Mouse (Mus musculus): Measurements from ENCODE around the gene Gm10322.

Gene Gm10322

DNA sequence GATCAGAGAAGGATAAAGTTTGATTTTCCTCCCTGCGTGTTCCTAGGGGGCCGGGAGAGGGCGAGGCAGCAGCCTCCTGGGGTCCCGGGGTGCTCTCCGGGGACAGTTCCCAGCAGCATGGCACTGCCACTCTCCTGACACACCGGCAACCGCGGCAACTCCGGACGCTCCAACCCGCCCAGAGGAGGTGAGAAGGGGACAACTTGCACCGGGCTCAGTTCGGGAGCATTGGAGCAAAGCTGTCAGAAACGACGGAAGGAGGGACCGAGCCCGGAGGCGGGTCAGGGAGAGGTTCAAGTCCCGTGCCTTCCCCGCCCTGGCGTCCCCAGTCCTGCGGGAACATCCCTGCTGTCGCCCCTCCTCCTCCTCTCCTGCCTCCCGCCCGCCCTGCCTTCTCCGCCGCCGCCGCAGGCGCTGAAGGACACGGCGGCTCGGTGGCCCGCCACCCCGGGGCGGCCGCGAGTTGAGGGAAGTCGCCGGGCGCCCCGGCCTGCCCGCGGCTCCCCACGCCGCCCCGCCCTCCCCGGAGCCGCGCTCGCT lies at the start of gene Gm10322:
Gene Gm10322, plus strand, starts transcription at position 83 of the 540 bp plus-strand sequence.
- peak; percentile 61 for DNase-seq

DNA sequence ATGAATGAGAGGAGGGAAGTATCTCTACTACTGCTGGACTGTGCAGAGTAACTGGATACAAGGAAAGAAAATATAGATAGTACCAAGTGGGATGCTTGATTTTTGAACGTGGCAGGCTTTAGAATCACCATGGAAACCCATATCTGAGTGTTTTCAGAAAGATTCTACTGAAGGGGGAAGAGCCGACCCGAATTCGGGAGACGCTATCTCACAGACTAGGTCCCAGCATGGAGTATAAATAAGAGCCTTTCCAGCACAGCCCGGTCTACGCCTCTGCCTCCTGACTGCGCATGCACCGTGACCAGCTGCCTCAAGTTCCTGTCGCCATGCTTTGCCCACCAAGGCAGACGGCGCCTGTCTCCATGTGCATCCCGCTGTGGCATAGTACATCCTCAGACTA lies 48.9 kb upstream of the Gm10322 start:
- DNase-seq = no peak

DNA sequence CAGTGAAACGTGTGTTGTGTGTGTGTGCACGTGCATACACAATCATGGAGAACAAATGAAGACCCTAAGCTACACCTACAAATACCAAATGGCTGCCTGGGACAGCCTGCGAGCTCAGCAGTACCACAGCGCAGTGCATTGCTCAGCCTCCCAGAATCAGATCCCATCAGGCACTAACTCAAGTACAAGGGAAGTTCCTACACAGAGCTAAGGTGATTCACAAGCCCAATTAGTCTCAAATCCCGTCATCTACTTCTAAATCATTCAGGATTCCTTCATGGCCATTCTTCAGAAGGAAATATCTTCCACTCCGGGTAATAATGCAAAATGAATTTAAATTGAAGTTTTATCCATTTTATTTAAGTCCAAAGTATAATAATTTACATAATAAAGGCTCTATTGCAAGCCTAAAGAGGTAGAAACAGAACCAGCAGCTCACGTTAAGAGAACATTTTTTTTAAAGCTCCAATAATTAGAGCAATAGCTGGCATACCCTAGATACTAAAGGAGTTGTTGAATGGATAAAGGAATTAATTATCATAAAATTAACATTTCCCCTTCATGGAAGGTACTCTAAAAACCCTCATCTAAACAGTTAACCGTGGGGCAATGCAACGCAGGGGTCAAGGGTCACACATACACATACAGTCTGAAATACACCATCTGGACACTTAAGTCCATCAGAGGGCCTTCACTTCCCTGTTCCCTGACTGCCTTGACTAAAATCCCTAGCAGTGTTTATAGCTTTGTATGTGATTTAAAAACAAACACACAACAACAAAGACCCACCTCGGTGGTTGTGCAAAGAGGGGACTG lies 47.0 kb upstream of the Gm10322 start:
- no peak for DNase-seq

DNA sequence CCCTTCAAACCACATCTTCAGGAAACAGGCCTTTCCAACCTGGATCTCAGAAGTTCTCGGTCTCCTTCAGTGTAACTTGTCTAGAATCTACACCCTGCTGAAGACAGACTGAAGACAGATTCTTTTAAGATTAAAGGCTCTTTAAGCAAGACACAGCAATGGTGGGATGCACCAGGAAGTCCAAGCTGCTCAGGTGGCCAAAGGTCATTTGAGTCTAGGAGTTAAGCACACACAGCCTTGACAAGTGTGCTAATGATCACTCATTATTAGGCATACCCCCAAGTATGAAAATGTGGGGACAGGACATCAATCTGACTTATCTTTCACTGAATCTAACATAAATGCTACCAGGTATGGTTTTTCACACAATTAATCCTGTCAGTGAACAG lies 46.4 kb upstream of the Gm10322 start:
- no peak for DNase-seq

DNA sequence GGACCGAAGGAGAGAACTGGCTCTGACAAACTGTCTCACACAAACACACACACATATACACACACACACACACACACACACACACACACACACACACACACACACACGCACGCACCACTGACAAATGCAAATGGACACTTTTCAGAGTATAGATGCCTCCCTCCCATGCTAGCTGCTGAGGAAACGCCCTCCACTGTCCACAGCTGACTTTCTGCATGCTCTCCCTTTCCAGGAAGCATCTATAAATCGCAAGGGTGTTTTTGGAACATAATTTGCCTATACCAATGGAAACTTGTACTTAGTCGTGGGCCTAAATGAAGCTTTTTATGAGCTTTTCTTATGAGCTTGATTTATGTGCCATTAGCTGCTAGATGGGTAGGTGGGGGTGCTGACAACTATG lies 45.5 kb upstream of the Gm10322 start:
- DNase-seq = no peak

DNA sequence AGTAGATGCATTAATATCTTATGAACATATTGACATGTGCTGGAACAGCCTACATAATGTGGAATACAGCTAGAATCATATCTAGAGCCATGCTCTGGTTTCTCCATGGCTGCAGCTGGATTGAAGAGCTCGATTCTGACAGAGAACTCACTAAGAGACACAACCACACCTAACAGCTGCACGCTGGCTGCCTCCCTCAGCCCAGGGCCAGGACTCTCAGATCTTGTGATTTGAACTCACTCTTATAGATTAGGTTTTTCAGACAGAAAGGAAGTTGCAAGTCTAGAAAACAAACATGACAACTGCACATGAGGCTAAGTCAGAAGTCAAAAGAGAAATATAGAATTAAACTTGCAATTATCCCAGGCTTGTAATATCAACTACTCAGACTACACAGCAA lies 45.1 kb upstream of the Gm10322 start:
- DNase-seq = no peak

DNA sequence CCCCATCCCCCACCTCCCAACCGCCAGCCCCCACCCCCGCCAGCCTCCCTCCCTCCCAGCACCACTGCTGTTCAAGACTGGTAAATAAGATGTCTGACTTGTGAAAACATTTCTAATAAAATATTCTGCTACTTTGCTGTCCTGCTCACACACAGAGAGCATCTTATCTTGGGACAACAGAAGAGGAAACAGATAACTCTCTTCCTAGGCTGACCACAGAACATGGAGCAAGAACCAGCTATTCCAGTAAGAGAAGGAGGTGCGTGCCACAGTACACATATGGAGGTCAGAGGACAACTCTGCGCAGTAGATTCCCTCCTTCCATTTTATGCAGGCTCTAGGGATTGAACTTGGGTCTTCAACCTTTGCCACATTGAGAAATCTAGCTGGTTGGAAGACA lies 44.6 kb upstream of the Gm10322 start:
- no peak for DNase-seq

DNA sequence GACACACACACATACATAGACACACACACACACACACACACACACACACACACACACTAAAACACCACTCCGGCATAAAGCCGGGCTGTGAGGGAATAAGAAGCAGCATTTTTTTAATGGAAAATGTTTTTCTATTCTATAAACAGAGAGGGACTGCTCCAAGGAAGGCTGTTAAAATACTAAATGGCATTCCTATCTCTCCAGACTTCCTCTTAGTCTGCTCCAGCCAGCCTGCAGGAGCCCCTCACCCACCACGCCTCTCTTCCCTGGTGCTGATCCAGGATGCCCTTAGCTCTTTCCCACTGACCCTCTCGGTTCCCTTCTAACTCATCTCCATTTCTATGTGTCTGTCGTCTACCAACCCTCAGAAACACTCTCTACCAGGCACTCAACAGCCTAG lies 43.9 kb upstream of the Gm10322 start:
- DNase-seq = no peak

DNA sequence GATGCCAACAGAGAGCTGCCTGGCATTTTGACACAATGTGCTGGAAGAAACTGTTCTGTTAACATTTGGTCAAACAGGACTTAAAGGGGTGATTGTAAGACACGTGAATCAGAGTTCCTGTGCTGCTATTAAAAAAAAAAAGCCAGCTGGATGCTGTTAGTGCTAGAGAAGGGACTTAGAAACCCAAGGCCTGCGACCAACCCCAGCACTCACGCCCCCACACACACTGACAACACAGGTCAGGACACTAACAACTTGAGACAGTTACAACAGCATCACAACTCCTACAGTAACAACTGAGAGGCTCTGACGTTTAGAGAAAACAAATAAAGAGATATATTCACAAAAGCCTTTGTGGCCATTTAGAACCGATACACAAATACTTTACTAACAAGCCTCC lies 39.6 kb upstream of the Gm10322 start:
- no peak for DNase-seq

DNA sequence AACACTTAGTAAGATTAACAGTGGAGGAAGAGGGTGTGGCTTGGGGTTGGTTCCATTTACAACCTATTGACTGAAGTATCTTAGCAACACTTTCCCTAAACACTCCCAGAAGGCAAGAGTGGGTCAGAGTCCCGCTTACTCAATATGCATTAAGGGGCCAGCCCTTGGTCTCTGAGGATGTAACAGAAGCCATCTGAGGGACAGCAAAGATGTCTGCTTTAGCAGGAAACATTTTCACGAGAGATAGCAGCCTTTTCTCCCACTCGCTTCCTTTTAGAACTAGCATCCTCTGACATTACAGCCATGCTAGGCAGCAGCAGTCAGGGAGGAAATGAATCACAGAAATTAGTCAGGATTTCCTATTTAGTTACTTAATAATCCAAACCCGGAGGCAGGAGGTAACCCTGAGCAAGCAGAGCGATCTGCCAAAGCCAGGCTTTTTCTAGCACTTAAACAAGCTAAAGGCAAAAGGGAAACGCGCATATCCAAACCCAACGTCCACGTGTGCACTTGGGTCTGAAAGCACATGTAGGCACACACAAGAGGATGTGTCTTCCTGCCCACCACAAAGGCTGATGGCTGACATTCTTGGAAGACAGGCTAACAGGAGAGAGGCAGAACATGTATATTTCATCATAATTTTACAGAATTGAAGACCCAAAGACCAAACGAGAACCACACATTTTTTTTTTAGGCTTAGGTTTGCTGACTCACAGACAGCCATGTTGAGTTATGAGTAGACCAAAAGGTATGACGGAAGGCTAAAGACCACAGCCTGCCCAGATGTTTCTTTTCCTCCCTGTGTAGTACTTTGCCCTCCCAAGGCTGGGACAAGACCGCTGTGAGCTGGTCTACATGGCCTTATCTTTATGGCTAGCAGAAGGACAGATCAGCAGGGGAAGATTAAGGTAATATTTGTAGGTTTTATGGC lies 37.7 kb upstream of the Gm10322 start:
- no peak for DNase-seq

DNA sequence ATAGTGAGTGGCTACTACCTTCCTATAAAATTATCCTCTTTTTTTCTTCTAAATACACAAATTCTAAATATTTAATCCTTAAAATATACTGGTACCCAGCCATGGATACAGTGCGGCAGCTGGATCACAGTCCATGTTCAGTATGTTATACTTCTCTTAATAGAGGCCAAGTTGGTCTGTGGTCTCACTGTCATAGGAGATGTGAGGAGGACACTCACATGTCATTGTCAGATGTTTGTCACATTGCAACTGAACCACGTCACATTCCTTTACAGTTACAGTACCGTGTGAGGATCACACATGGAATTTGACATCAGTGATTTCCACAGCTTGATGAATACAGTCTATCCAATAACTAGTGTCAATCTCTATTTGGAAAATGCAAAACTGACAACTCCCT lies 36.2 kb upstream of the Gm10322 start:
- no peak for DNase-seq

DNA sequence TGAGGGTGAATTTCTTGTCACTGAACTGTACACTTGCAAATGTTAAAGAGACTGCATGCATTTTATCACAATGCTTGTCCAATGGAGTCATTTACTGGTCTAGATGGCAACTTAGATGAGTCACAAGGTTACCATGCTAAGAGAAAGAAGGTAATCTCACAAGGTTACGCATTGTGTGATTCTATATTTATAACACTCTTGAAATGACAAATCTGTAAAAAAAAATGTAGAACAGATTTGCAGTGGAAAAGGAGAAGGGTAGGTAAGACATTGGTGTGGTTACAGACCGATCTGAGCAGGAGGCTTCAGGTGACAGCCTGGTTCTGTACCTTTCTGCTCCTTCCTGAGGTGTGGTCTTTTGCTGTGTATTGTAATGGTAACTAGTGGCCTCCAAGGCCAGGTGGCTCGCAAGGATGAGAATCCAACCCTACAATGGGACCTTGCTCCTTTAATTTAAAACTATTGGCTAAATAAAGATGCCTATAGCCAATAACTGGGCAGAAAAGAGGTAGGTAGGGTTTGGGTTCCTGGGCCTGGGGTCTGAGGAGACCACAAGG lies 35.2 kb upstream of the Gm10322 start:
- DNase-seq = no peak

DNA sequence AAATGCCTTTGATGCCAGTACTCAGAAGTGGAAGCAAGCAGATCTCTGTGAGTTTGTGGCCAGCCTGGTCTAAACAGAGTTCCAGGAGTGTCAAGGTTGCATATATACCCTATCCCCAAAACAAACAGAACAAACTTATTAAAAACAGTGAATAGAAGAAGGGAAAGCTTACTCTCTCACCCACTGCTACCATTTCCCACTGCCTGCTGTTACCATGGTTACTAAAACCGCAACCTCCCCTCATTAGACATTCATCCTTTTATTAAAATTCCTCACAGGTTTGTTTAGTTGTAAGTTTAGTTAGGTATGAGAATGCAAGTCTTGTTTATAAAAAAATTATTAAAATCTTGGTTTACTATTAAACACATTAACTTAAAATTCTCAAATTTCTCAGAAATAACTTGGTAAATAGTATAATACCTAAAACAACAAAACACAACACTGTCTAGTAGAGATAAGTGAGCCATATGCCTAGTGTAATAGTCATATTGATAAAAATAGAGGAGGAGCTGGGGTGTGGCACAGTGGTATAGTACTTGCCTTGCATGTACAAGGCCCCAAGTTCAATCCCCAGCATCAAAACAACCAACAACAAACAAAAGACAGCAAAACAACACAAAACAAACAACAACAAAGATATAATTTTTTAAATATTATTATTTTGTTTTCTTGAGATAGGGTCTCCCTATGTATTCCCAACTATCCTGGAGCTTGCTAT lies 33.9 kb upstream of the Gm10322 start:
- DNase-seq = no peak

DNA sequence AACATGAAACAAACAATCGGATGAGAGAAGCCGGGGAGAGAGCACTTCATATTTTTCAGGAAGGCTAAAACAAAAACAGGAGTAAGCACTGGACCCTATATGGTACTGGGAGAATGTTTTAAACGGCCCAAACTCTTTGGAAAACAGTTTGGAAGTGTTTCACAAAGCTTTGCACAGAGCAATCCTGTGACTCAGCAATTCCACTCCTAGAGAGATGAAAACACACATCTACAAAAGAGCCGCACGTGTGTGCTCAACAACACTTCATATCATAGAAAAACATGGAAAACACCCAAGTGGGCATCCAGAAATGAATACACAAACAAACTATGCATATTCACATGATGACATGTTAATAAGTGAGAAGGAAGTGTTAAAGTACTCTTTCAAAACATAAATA lies 30.2 kb upstream of the Gm10322 start:
- no peak for DNase-seq

DNA sequence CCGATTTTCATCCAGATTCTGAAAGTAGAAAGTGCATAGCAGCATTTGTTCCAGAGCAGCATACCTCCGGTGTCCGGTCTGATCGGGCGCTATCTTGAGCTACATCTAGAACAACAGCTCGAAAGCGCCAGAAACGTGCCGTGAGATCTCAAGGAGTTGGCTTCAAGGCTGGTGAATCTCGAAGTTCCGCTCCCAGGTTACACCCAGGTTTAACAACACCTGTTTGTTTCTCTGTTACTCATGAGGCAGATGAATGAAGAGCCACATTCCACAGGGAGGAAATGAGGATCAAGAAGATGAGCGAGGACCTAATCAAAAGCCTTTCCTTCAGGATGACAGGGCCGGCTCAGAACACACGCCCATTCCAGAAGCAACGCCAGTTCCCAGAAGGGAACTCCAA lies 29.0 kb upstream of the Gm10322 start:
- no peak for DNase-seq

DNA sequence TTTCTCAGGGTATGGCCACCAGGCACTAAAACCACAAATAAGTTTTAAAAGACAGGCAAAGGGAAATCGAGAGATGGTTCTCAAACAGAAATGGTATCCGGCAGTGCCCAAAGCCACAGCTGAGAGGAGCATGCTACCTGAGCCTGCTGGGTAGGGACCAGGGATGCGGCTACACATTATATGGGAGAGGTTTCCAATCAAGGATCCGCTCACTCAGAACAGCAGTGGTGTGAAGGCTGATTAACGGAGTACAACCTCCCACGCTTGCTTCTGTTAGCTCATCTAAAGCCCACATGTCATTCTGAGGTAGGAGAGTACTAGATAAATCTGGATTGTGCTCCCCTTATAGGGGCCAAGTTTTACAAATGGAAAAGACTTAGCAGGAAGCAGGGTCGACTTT lies 27.7 kb upstream of the Gm10322 start:
- no peak for DNase-seq

DNA sequence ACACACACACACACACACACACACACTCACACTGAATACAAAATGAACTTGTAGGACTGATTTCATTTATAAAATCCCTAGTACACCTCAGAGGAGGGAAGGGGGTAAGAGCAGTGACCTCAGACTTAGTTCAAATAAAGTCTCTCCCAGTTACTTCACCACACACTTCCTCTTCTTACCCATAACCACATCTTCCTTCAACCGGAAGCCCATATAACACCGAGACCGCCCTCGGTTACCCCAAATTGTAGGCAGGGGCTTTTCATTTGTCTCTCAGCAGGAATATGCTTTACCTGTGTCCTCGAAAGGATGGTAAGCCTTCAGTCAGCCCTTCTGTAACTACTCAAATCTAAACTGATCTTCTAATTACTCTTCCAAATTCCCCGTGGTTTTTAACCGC lies 26.4 kb upstream of the Gm10322 start:
- DNase-seq = no peak

DNA sequence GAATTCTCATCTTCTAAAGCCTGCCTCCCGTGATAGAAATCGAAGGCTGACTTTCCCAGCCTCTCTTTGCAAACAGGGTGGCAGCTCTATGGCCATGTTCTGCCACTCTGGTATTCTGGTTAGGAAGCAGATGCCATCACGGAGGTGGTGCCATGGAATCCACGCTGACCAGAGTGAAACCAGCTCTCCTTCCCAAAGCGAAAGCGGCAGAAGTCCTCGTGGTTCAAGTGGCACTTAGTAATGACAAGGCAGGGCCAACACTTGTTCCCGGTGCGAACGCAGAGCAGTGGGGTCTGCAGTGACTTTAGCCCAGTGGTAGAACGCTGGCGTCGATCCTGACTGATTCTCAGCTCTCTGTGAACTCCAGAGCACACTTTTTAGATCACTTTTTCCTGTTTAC lies 26.0 kb upstream of the Gm10322 start:
- DNase-seq = no peak

DNA sequence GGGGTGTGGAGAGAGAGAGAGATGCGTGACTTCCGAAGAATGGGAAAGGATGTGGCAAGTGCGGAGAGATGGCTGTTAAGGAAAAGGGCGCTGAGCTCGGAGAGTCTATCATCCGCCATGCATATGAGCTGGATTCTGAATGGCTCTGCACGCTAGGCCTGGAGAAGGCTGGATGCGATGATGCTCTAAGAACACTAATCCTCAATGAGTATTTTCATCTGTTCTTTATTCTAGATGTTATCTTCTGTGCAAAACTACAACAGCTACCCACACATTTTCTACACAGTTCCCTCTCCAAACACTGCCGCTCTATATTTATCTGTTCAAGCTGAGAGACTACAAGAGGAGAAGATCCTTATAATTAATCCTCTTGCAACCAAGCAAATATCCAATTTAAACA lies 25.3 kb upstream of the Gm10322 start:
- DNase-seq = no peak

DNA sequence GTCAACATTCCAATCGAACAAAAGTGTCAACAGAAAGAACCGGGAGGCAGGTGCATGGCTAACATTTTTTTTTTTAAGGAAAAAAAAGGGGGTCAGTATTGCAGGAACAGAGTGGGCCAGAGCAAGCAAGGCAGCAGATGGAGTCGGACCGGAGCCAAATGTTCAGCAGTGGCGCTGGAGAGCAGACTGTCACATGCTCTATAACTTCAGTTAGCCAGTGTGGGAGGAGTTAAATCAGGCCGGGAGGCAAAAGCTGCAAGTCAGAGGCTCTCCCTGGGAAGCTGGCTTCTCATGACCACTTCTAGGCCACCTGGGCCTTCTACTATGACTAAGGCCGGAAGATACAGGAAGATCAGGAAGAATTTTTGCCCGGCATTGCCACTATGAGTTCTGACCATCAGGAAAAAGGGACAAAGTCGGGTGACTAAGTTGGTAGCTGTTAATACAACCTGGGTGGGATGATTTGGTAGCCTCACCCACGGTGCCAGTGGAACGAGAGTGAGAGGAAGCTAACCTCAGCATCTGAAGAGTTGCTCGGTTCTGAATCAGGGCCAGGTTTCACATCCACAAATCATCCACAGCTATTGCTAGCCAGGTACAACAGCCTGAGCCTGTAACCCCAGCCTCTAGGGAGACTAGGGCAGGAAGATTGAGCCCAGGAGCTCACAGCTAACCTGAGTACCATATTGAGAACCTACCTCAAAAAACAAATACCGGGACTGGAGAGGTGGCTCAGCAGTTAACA lies 21.9 kb upstream of the Gm10322 start:
- peak; percentile 87 for DNase-seq

DNA sequence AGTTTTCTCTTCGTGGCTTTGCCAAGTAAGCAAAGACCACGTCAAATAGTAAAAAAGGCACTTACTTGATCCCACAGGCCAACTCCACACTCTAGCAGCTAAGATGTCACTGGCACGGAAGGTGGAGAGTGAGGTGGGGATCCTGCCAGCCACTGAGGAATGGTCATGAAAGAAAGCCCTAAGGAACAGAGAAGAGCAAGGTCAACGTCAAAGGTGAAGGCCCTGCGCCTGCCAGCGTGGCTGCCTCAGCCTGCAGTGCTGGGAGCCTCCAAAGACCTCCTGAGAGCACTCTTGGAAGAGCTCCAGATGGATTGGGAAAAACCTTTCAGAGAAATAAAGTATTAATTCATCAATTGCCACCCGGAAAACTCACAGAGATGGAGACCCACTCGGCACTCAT lies 15.3 kb upstream of the Gm10322 start:
- no peak for DNase-seq

DNA sequence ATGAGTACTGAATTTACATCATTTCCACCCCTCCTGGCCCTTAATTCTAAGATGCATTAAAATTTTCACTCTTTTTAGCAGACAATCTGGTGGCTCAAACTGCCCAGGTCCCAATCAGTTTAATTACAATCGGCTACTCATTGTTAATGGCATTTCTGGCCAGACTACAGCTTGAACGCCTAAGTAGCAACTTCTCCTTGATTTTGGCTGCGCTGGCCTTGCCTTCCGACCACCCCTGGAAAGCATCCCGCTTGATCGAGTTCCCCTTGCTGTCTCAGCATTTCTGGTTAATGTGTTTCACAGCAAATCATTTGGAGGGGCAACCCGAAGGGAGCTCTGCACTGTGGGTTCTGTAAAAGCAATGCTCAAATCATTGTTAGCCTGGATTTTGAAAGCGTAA lies 13.8 kb upstream of the Gm10322 start:
- DNase-seq = no peak

Data from cerebellum, adult 11 months (tissue).